Mouse (Mus musculus) hindbrain, embryonic 13.5 days (tissue): Measurements from ENCODE around the gene Slco1a6. TPM values are rescaled to one million over a fixed set of nuclear protein-coding genes. Genes with fewer than 3 reads are reported as not detected.
"Not testable (repeated sequence)": the region's sequence is repeated elsewhere in the genome, so short reads cannot be mapped to it uniquely, and the experiment has no call there.

Source experiments
- ATAC-seq: fragments of 200-750 bp; cut with Nextera tagmentation; 2 replicates; pipeline ENCODE4 v1.8.0; 2017; ENCODE audit warnings: moderate TSS enrichment; ENCODE audit not compliant: low FRiP score
- H3K27ac ChIP-seq: fragments of 300-500 bp; sonication (generic); 2 replicates; pipeline ENCODE4 v1.5.1; 2015; ENCODE audit warnings: inconsistent platforms, mild to moderate bottlenecking, moderate library complexity
- H3K27me3 ChIP-seq: fragments of 300-500 bp; sonication (generic); 2 replicates; pipeline ENCODE4 v1.6.1; 2015; ENCODE audit warnings: mild to moderate bottlenecking, inconsistent platforms
- H3K36me3 ChIP-seq: fragments of 300-500 bp; sonication (generic); 2 replicates; pipeline ENCODE4 v1.6.1; 2015; ENCODE audit warnings: mild to moderate bottlenecking, inconsistent platforms
- H3K4me1 ChIP-seq: fragments of 300-500 bp; sonication (generic); replicated peaks from 2 replicates; pipeline ENCODE4 v1.6.1; 2015; ENCODE audit warnings: inconsistent platforms
- H3K4me2 ChIP-seq: fragments of 300-500 bp; sonication (generic); 2 replicates; pipeline ENCODE4 v1.6.1; 2015; ENCODE audit warnings: inconsistent platforms, mild to moderate bottlenecking, moderate library complexity
- H3K4me3 ChIP-seq: fragments of 300-500 bp; sonication (generic); 2 replicates; pipeline ENCODE4 v1.5.1; 2015; ENCODE audit warnings: mild to moderate bottlenecking, inconsistent platforms
- H3K9ac ChIP-seq: fragments of 300-500 bp; sonication (generic); 2 replicates; pipeline ENCODE4 v1.6.1; 2015; ENCODE audit warnings: mild to moderate bottlenecking, inconsistent platforms
- H3K9me3 ChIP-seq: fragments of 300-500 bp; sonication (generic); 2 replicates; pipeline ENCODE4 v1.6.1; 2016; ENCODE audit warnings: inconsistent platforms
- WGBS: fragments of 180-500 bp; shearing (Covaris S2); methylation state at CpG from one replicate; pipeline ENCODE4 v1.1.7; 2015; 5-methylcytosine and 5-hydroxymethylcytosine counted together
- polyA plus RNA-seq: library from polyadenylated mRNA; unstranded; fragments of >200 nt; fragmentation: Nextera tagmentation; extraction: Ambion mirVana; gene quantifications from 2 replicates; pipeline ENCODE4 v1.2.1, GENCODE M21; 2015

Slco1a6 gene
- polyA plus RNA-seq: 0.45 and 0.64 TPM in 2 replicates

DNA sequence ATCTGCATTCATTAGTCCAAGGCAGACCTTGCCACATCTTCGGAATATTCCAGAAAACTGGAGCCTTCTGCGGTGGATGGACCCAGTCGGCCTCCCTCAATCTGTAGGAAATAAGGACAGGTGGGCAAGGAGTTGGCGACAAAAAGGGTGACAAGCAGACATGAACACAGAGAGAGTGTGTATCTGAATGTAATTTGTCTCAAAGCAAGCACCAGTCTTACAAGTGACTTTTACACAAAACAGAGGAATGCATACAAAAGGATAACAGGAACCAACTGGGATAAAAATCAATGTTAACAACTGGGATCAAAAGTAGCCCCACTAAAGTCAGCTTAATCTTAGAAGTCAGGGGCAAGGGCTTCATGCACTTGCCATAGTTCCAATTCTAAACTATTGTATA, at the start of gene Slco1a6:
Gene Slco1a6, minus strand, starts transcription at position 101 of the 400 bp plus-strand sequence.
- 0 out of 2 replicates have a peak, but pooled peaks cover 3% of the 10 kb centered on the region for H3K9me3 ChIP-seq
- no peaks in the 10 kb centered on the region for H3K36me3 ChIP-seq
- no peaks in the 10 kb centered on the region for H3K4me1 ChIP-seq
- no peak within 1 kb of the TSS for H3K4me3 ChIP-seq
- H3K27me3 ChIP-seq: no peaks in the 10 kb centered on the region
- H3K27ac ChIP-seq: no peak within 1 kb of the TSS
- H3K9ac ChIP-seq: no peak within 1 kb of the TSS
- ATAC-seq: no peak
- no peak within 1 kb of the TSS for H3K4me2 ChIP-seq
- 94% methylated on average over 4 of the region's 4 CpGs for WGBS

DNA sequence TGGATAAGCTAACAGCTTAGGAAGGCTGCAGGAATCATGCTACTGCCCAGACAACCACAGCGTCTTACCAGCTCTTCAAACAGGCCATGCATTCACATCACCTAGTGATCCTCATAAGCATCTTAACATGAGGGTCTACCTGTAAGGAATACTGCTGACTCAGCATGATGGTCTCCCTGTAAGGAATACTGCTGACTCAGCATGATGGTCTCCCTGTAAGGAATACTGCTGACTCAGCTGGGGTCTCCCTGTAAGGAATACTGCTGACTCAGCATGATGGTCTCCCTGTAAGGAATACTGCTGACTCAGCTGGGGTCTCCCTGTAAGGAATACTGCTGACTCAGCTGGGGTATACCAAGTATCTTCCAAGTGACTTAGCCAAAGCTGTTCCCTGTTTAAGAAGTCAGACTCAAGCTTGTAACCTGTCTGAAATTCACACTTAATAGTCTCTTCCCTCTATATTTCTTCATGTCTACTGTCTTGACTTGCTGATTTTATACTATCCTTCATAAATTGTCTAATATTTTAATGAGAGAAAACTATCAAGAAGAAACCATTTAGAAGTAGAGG, 42.5 kb upstream of the Slco1a6 start:
- not testable (repeated sequence) for H3K9me3 ChIP-seq, H3K4me3 ChIP-seq, H3K36me3 ChIP-seq, ATAC-seq, H3K4me1 ChIP-seq, H3K9ac ChIP-seq, H3K4me2 ChIP-seq, H3K27me3 ChIP-seq, H3K27ac ChIP-seq
- 89% methylated on average over 1 of the region's 1 CpGs for WGBS

DNA sequence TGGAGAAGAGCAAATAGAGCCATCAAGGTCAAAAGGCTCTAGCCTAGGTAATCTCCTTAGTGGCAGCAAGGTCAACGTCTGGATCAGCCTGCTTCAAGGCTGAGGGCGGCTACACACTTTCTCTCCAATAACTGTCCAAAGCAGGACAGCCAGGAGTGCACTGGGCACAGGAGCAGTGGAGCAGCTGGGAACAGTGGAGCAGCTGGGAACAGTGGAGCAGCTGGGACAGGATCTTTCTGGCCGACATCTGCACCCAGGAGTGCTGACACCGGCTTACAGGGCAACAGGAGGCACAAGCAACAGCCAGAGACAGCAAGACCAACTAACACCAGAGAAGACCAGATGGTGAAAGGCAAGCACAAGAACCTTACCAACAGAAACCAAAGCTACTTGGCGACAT, 36.7 kb upstream of the Slco1a6 start:
- H3K27ac ChIP-seq: no peak overlapping the region
- no peaks in the 10 kb centered on the region for H3K9me3 ChIP-seq
- 88% methylated on average over 5 of the region's 5 CpGs for WGBS
- H3K27me3 ChIP-seq: no peaks in the 10 kb centered on the region
- H3K4me3 ChIP-seq: no peak overlapping the region
- no peak for ATAC-seq
- no peaks in the 10 kb centered on the region for H3K4me1 ChIP-seq
- H3K36me3 ChIP-seq: no peaks in the 10 kb centered on the region
- H3K4me2 ChIP-seq: no peak overlapping the region
- H3K9ac ChIP-seq: no peak overlapping the region

DNA sequence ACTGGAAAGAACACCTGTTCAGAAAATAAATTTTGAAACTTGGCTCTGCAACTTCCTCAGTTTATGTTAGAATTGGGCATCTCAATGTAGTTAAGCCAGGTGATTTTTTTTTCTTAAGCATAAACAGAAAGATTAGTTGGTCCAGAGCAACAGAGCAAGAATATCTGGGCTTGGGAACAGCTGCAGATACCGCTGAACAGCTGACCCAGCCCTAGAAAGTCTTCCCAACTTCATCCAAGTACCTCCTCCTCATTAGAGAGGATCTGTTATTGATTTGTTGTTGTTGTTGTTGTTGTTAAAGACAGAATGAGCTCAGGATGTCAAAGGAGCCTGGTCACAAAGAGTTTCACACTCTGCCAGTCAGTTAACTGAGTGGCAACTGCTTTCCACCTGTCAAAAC, 31.1 kb upstream of the Slco1a6 start:
- Histone ChIP-seq H3K4me3 (no peak overlapping the region), H3K27ac (no peak overlapping the region), H3K36me3 (no peaks in the 10 kb centered on the region), H3K27me3 (no peaks in the 10 kb centered on the region), H3K4me2 (no peak overlapping the region), H3K9me3 (no peaks in the 10 kb centered on the region), H3K4me1 (no peaks in the 10 kb centered on the region), H3K9ac (no peak overlapping the region)
- WGBS: 71% methylated on average over 1 of the region's 1 CpGs
- ATAC-seq: no peak

DNA sequence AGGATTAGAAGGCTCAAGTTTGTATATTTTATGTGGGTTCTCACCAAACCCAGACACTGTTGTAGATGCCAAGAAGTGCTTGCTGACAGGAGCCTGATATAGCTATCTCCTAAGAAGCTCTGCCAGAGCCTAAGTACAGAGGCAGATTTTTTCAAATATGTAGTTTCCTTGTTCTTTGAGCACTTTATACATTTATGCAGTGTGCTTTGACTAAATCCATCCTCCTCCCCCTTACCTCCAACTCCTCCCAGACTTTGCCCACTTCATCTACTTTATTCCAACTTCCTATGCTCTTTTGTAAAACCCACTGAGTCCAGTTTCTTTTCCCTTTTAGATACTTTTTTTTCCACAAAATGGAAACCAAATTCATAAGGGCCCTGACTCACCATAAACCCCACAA, 11.8 kb upstream of the Slco1a6 start:
- no peak overlapping the region for H3K4me2 ChIP-seq
- no peak for ATAC-seq
- no peaks in the 10 kb centered on the region for H3K27me3 ChIP-seq
- no peaks in the 10 kb centered on the region for H3K9me3 ChIP-seq
- no peak overlapping the region for H3K9ac ChIP-seq
- no peak overlapping the region for H3K4me3 ChIP-seq
- no peak overlapping the region for H3K27ac ChIP-seq
- H3K36me3 ChIP-seq: no peaks in the 10 kb centered on the region
- H3K4me1 ChIP-seq: no peaks in the 10 kb centered on the region

DNA sequence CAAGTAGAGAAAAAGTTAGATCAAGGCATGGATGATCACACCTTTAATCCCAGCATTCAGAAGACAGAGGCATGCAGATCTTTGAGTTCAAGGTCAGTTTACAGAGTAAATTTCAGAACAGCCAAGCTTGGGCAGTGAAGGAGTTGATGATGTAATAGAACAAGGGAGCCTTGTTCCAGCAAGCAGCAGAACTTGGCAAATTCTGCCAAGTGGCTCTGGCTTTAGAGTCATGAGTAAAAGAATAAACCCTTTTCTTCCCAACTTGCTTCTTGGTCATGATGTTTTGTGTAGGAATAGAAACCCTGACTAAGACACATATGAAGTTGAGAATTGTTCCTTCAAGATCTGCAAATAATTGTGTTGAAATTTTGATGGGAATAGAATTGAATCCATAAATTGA, 3.5 kb upstream of the Slco1a6 start:
- Histone ChIP-seq H3K27ac (no peak overlapping the region), H3K4me2 (no peak overlapping the region), H3K36me3 (no peaks in the 10 kb centered on the region), H3K4me3 (no peak overlapping the region), H3K4me1 (no peaks in the 10 kb centered on the region), H3K9me3 (0 out of 2 replicates have a peak, but pooled peaks cover 3% of the 10 kb centered on the region), H3K9ac (no peak overlapping the region), H3K27me3 (no peaks in the 10 kb centered on the region)
- no peak for ATAC-seq

DNA sequence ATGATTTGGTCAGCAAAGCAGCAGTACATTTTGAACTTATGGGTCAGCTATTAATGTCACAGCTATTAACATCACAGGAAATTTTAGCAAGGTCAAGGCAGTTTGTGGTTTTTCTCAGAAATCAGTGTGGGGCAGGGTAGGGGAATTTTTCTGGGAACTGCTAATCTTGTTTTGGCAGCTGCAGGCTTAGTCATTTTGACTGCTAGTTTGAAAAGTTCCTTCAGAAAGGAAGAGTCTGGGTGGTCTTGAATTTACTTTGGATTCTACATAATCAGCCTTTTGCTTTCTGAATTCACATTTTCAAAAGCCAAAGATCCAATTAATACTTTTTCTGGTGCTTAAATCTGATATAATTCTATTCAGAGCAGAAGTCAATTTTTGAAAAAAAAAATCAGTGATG, 1.4 kb upstream of the Slco1a6 start:
- H3K4me3 ChIP-seq: no peak overlapping the region
- H3K4me1 ChIP-seq: no peaks in the 10 kb centered on the region
- H3K27ac ChIP-seq: no peak overlapping the region
- H3K27me3 ChIP-seq: no peaks in the 10 kb centered on the region
- no peak for ATAC-seq
- no peak overlapping the region for H3K9ac ChIP-seq
- H3K9me3 ChIP-seq: 0 out of 2 replicates have a peak, but pooled peaks cover 3% of the 10 kb centered on the region
- no peak overlapping the region for H3K4me2 ChIP-seq
- H3K36me3 ChIP-seq: no peaks in the 10 kb centered on the region

DNA sequence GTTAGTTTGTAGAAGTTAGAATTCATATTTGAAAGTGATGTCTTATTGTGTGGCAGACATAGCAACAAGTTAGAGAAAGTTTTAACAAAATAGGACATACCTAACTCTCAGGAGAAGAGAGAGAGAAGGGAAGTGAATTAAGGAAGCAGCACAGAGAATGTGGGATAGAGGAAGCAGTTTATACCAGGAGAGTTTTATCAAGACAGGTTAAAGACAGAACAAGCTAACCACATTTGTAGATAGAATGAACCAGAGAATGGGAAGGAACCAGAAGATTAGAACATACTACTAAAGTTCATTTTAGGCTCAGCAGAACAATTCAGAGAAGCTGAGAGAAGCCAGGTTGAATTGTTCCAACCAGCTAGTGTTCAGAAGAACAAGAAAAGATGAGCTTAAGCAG, 7.8 kb downstream of the Slco1a6 start:
- Histone ChIP-seq H3K27me3 (no peaks in the 10 kb centered on the region), H3K27ac (no peak overlapping the region), H3K36me3 (no peaks in the 10 kb centered on the region), H3K4me3 (no peak overlapping the region), H3K9me3 (no peaks in the 10 kb centered on the region), H3K4me1 (no peaks in the 10 kb centered on the region), H3K4me2 (no peak overlapping the region), H3K9ac (no peak overlapping the region)
- no peak for ATAC-seq

DNA sequence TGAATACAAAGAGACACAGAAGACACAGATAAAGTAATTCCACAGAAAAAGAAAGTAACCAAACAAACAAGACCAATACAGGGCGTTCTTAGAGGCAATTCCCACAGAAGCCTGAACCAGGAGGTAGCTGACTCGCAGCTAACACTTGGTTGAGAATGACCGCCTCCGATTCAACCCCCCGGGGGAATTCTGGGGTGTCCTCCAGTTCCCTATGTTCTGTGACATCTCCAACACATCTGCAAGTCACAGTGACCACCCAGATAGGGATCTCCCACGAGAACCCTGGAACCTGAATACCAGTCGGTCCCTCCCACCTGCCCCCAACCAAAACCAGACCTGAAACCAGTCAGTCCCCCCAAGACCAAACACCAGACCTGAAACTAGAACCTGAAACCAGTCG, 14.1 kb downstream of the Slco1a6 start:
- ATAC-seq: no peak
- Histone ChIP-seq H3K4me2 (no peak overlapping the region), H3K27ac (no peak overlapping the region), H3K4me1 (no peaks in the 10 kb centered on the region), H3K9me3 (no peaks in the 10 kb centered on the region), H3K36me3 (no peaks in the 10 kb centered on the region), H3K9ac (no peak overlapping the region), H3K4me3 (no peak overlapping the region), H3K27me3 (no peaks in the 10 kb centered on the region)
- WGBS: 94% methylated on average over 8 of the region's 8 CpGs

DNA sequence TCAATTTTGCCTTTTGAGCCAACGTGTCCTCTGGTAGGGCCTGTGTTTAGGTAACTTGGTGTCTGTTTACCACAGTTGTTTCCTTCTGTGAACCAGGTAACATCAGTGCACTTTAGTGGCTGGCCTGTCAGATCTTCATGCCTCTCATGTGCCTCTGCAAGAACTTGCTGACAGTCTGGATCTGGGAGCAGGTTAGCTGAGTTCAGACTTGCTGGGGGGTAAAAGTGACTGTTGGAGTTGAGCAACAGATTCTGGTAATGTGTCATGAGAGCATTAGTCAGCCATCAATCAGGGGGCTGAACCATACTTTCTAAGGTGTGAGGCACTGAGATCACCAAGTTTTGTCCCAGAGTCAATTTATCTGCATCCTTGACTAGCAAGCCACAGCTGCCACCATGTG, 16.4 kb downstream of the Slco1a6 start:
- no peaks in the 10 kb centered on the region for H3K4me1 ChIP-seq
- no peaks in the 10 kb centered on the region for H3K9me3 ChIP-seq
- ATAC-seq: no peak
- no peaks in the 10 kb centered on the region for H3K27me3 ChIP-seq
- H3K4me3 ChIP-seq: no peak overlapping the region
- H3K27ac ChIP-seq: no peak overlapping the region
- H3K36me3 ChIP-seq: no peaks in the 10 kb centered on the region
- H3K4me2 ChIP-seq: no peak overlapping the region
- no peak overlapping the region for H3K9ac ChIP-seq
- WGBS: 85% methylated on average over 1 of the region's 1 CpGs

DNA sequence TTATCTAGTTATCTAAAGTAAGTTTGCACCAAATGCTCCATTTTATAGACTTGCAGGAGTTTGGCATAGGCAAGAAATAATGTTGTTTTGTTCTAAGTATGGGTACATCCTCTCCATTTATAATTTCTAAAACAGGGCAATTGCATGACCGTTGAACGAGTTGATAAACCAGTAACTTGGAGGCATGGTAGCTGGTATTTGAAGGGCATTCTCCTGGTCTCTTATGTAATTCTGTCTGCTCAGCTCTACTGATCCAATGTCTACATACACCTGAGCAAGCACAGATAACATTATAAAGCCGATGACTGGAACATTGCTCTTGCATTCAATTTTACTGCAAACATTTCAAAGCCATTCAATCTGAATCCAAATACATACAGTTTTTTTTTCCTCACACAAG, 20.9 kb downstream of the Slco1a6 start:
- no peak for ATAC-seq
- Histone ChIP-seq H3K27me3 (no peaks in the 10 kb centered on the region), H3K9ac (no peak overlapping the region), H3K27ac (no peak overlapping the region), H3K4me2 (no peak overlapping the region), H3K4me1 (no peaks in the 10 kb centered on the region), H3K36me3 (no peaks in the 10 kb centered on the region), H3K4me3 (no peak overlapping the region), H3K9me3 (peaks cover 5% of the 10 kb centered on the region; the same call in 1 of the 2 replicates)
- 95% methylated on average over 3 of the region's 3 CpGs for WGBS

DNA sequence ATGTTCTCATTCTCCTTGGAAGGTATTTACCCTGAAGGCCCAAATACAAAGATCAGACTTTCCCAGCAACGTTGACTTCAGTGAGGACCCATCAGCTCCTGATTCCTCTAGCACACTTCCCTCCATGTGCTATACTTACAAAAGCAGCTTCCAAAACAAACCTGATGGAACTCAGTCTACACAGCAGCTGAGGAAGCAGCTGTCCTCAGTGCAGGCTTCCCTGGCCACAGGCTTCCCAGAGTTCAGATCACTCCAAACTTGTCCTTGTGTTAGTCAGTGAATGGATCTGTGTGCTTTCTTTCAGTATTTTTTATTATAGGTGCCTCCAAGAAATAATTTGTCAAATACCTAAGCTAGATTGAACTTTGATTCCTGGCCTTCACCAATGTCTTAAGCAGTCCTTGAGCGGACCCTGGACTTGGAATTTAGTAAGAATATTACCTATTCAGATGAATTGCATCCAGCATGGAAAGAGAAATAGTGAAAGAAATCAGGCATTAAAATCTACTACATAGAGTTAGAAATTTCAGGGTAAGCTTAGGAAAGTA, 22.4 kb downstream of the Slco1a6 start:
- H3K4me2 ChIP-seq: no peak overlapping the region
- no peak overlapping the region for H3K9ac ChIP-seq
- H3K36me3 ChIP-seq: no peaks in the 10 kb centered on the region
- H3K9me3 ChIP-seq: peaks cover 5% of the 10 kb centered on the region; the same call in 1 of the 2 replicates
- H3K4me1 ChIP-seq: no peaks in the 10 kb centered on the region
- no peak overlapping the region for H3K27ac ChIP-seq
- no peaks in the 10 kb centered on the region for H3K27me3 ChIP-seq
- ATAC-seq: no peak
- WGBS: 81% methylated on average over 2 of the region's 2 CpGs
- no peak overlapping the region for H3K4me3 ChIP-seq

DNA sequence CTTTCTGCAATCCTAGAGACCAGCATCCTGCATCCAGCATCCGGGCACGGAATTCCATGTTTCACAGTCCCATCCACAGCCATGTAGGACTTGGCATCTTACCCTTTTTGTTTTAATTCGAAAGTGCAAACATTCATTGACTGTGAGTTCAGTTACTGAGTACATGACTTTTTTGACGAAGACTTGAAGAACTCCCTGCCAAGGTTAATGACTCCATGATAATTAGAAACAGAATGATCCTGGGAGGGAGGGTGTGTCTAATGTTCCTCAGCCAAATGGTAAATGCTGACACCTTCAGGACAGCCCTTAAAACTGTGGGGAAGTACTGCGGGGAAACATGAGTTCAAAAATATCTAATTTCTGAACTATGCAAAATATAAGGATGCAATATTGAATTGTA, 44.9 kb downstream of the Slco1a6 start:
- no peaks in the 10 kb centered on the region for H3K27me3 ChIP-seq
- no peak overlapping the region for H3K27ac ChIP-seq
- H3K4me2 ChIP-seq: no peak overlapping the region
- no peaks in the 10 kb centered on the region for H3K36me3 ChIP-seq
- H3K9me3 ChIP-seq: no peaks in the 10 kb centered on the region
- no peak for ATAC-seq
- WGBS: 91% methylated on average over 5 of the region's 5 CpGs
- no peak overlapping the region for H3K4me3 ChIP-seq
- no peak overlapping the region for H3K9ac ChIP-seq
- no peaks in the 10 kb centered on the region for H3K4me1 ChIP-seq
